Mouse (Mus musculus) T-helper 1 cell (primary cell): Measurements from ENCODE around the gene Entr1.

Experiments used
- in situ Hi-C: fragments of 300-600 bp; cut with MboI, MseI; formaldehyde crosslinking; loops from one replicate; pipeline ENCODE4 v1.15.1; 2025; ENCODE audit warnings: high pct_unique_total_duplicates

Entr1 gene

GRCm38 (mm10) chr2:26388682-26389153 lies 398 bp downstream of the Entr1 start:
- in situ Hi-C loops = no loop called here

GRCm38 (mm10) chr2:26387713-26388112 lies 1.4 kb downstream of the Entr1 start:
- in situ Hi-C loops = no loop called here

GRCm38 (mm10) chr2:26380871-26381270 lies 8.2 kb downstream of the Entr1 start:
- in situ Hi-C loops = loop anchor here (5.0 kb wide), 1 partner anchor 71 kb away; no protein-coding TSS in a partner anchor

GRCm38 (mm10) chr2:26380131-26380771 lies 8.9 kb downstream of the Entr1 start, which contains the start of gene Snapc4:
TSS of gene Snapc4 (minus strand) at chr2:26380653.
- in situ Hi-C loops = loop anchor here (5.0 kb wide), 1 partner anchor 72 kb away; no protein-coding TSS in a partner anchor

GRCm38 (mm10) chr2:26372396-26372795 lies 16.7 kb downstream of the Entr1 start:
- in situ Hi-C loops = no loop called here

GRCm38 (mm10) chr2:26368572-26368971 lies 20.5 kb downstream of the Entr1 start:
- in situ Hi-C loops = no loop called here

GRCm38 (mm10) chr2:26367911-26368310 lies 21.2 kb downstream of the Entr1 start:
- in situ Hi-C loops = no loop called here

GRCm38 (mm10) chr2:26364738-26365465 lies 24.2 kb downstream of the Entr1 start:
- in situ Hi-C loops = no loop called here

- in situ Hi-C loops = no loop called here
Observed at GRCm38 (mm10) chr2:26363481-26363880, 25.6 kb downstream of the Entr1 start.

GRCm38 (mm10) chr2:26362991-26363390 lies 26.1 kb downstream of the Entr1 start:
- in situ Hi-C loops = no loop called here

GRCm38 (mm10) chr2:26360772-26361171 lies 28.3 kb downstream of the Entr1 start, which contains the start of gene Card9:
TSS of gene Card9 (minus strand) at chr2:26360918.
- in situ Hi-C loops = no loop called here

GRCm38 (mm10) chr2:26359983-26360382 lies 29.1 kb downstream of the Entr1 start:
- in situ Hi-C loops = no loop called here

- in situ Hi-C loops = no loop called here
Observed at GRCm38 (mm10) chr2:26358667-26359320, 30.3 kb downstream of the Entr1 start.

- in situ Hi-C loops = no loop called here
Observed at GRCm38 (mm10) chr2:26357484-26357883, 31.6 kb downstream of the Entr1 start.

GRCm38 (mm10) chr2:26356678-26357077 lies 32.4 kb downstream of the Entr1 start:
- in situ Hi-C loops = no loop called here

- in situ Hi-C loops = no loop called here
Observed at GRCm38 (mm10) chr2:26356231-26356630, 32.9 kb downstream of the Entr1 start.

GRCm38 (mm10) chr2:26354401-26354800 lies 34.7 kb downstream of the Entr1 start:
- in situ Hi-C loops = no loop called here

- in situ Hi-C loops = no loop called here
Observed at GRCm38 (mm10) chr2:26353066-26353980, 35.8 kb downstream of the Entr1 start.

- in situ Hi-C loops = no loop called here
Observed at GRCm38 (mm10) chr2:26352291-26352910, 36.7 kb downstream of the Entr1 start.

GRCm38 (mm10) chr2:26351358-26352290 lies 37.5 kb downstream of the Entr1 start, which contains the start of gene Dnlz:
TSS of gene Dnlz (minus strand) at chr2:26352110.
- in situ Hi-C loops = no loop called here
